23 mouse cellular contexts compared by ENCODE assay signal in the genomic region with DNA sequence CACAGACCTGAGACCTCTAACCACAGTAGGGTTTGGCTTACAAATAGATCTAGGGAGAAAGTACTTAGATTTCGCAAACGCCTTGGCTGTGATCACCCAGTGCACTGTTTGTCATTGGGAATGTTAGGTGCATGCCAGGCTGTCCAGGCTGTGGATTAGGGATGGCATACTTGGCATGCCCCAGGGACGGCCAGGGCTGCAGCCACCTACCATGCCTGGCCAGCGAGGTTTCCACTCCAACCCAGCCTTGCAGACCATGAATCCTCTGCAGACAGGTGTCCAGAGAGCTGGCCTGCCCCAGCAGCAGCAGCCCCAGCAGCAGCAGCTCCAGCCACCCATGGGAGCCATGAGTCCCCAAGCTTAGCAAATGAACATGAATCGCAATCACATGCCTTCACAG. TPM values are rescaled to one million over a fixed set of nuclear protein-coding genes. Genes with fewer than 3 reads are reported as not detected.
DNase-seq lines count a peak whose midpoint lies in the region; ATAC-seq and TF ChIP-seq lines count a peak whose summit lies in the region.
"Had no signal": no experiment of that assay in that cellular context is flagged by ENCODE, and none has a peak within 500 bp of the region (broad histone marks: within the 10 kb centered on the region; RNA-seq: fewer than 3 reads in every experiment).

No protein-coding gene starts in this region.

- H3K27ac ChIP-seq in heart, embryonic 10.5 days = no peak overlapping the region
- no peak overlapping the region for H3K27ac ChIP-seq in midbrain, embryonic 16.5 days (ENCODE audit: low read length)
- no peak overlapping the region for H3K27ac ChIP-seq in midbrain, postnatal 0 days (ENCODE audit: low read depth, low read length)
- H3K27ac ChIP-seq in stomach, postnatal 0 days (replicated peaks) = no peak overlapping the region
- H3K27ac ChIP-seq: embryonic facial prominence, embryonic 13.5 days; forebrain, embryonic 12.5 days; hindbrain, embryonic 10.5 days; hindbrain, embryonic 15.5 days; intestine, embryonic 15.5 days; kidney, postnatal 0 days; limb, embryonic 13.5 days; liver, embryonic 12.5 days; neural tube, embryonic 12.5 days had no signal

- no peak overlapping the region for H3K9ac ChIP-seq in midbrain, embryonic 16.5 days (ENCODE audit: low read depth, low read length)
- H3K9ac ChIP-seq in midbrain, postnatal 0 days (replicated peaks; ENCODE audit: low read length, poor library complexity, severe bottlenecking) = no peak overlapping the region
- no peak overlapping the region for H3K9ac ChIP-seq in stomach, postnatal 0 days (ENCODE audit: low read length)
- H3K9ac ChIP-seq: forebrain, embryonic 12.5 days; forebrain, postnatal 0 days; hindbrain, embryonic 15.5 days; intestine, embryonic 15.5 days; limb, embryonic 13.5 days; liver, embryonic 12.5 days; neural tube, embryonic 12.5 days had no signal

- no peaks in the 10 kb centered on the region for H3K9me3 ChIP-seq in heart, embryonic 10.5 days
- no peaks in the 10 kb centered on the region for H3K9me3 ChIP-seq in midbrain, embryonic 16.5 days (replicated peaks; ENCODE audit: control insufficient read depth, low read length, poor library complexity, severe bottlenecking)
- H3K9me3 ChIP-seq in midbrain, postnatal 0 days (ENCODE audit: low read length) = no peaks in the 10 kb centered on the region
- no peaks in the 10 kb centered on the region for H3K9me3 ChIP-seq in stomach, postnatal 0 days (ENCODE audit: control insufficient read depth, low read length)
- H3K9me3 ChIP-seq: embryonic facial prominence, embryonic 13.5 days; forebrain, embryonic 12.5 days; G1E; hindbrain, embryonic 10.5 days; hindbrain, embryonic 15.5 days; intestine, embryonic 15.5 days; limb, embryonic 13.5 days; liver, embryonic 12.5 days; neural tube, embryonic 12.5 days had no signal

- peaks cover 55% of the 10 kb centered on the region for H3K27me3 ChIP-seq in heart, embryonic 10.5 days (ENCODE audit: insufficient read depth, poor library complexity, severe bottlenecking)
- peaks cover 31% of the 10 kb centered on the region for H3K27me3 ChIP-seq in midbrain, embryonic 16.5 days (ENCODE audit: control insufficient read depth, insufficient read depth, low read depth, low read length)
- H3K27me3 ChIP-seq in midbrain, postnatal 0 days (ENCODE audit: insufficient read depth, low read length) = peaks cover 15% of the 10 kb centered on the region
- no peaks in the 10 kb centered on the region for H3K27me3 ChIP-seq in stomach, postnatal 0 days (ENCODE audit: control insufficient read depth, insufficient read depth, low read length)

- DNase-seq in heart, adult 18-20 months = peak; percentile 19 to 28
- DNase-seq in heart, embryonic 10.5 days (ENCODE audit: low spot score) = no peak
- DNase-seq in midbrain, postnatal 0 days (ENCODE audit: low spot score) = no peak
- peak; percentile 43 for DNase-seq in fat pad, adult 2 months (ENCODE audit: extremely low read depth, low read depth, low spot score)
- DNase-seq in stomach, postnatal 0 days (ENCODE audit: low spot score) = no peak
- no peak for DNase-seq in thymus, postnatal 10 days (ENCODE audit: low spot score in 2 of 2)
- DNase-seq: gastrocnemius, postnatal 14 days; thymus, postnatal 14 days had no signal

- no peak for TF ChIP-seq EP300 in stomach, postnatal 0 days (optimal IDR thresholded peaks at IDR 0.05)

- no peak overlapping the region for H3K4me2 ChIP-seq in midbrain, embryonic 16.5 days (ENCODE audit: low read length)
- H3K4me2 ChIP-seq in midbrain, postnatal 0 days (ENCODE audit: low read depth, low read length, poor library complexity, severe bottlenecking) = no peak overlapping the region
- no peak overlapping the region for H3K4me2 ChIP-seq in stomach, postnatal 0 days (replicated peaks; ENCODE audit: low read depth)
- H3K4me2 ChIP-seq: forebrain, embryonic 12.5 days; intestine, embryonic 15.5 days; limb, embryonic 13.5 days; liver, embryonic 12.5 days; neural tube, embryonic 12.5 days had no signal

- 66% methylated on average over 5 of the region's 5 CpGs for WGBS in heart, embryonic 10.5 days
- WGBS in midbrain, embryonic 16.5 days = 76% methylated on average over 5 of the region's 5 CpGs
- WGBS in midbrain, postnatal 0 days = 82% methylated on average over 5 of the region's 5 CpGs
- 75% methylated on average over 5 of the region's 5 CpGs for WGBS in stomach, postnatal 0 days

- no peak for TF ChIP-seq CTCF in midbrain, postnatal 0 days (IDR thresholded peaks at IDR 0.05)
- TF ChIP-seq CTCF in stomach, postnatal 0 days (IDR thresholded peaks at IDR 0.05; ENCODE audit: low read depth) = no peak

- no peaks in the 10 kb centered on the region for H3K36me3 ChIP-seq in heart, embryonic 10.5 days
- no peaks in the 10 kb centered on the region for H3K36me3 ChIP-seq in midbrain, embryonic 16.5 days (ENCODE audit: control insufficient read depth, insufficient read depth, low read length)
- no peaks in the 10 kb centered on the region for H3K36me3 ChIP-seq in midbrain, postnatal 0 days (ENCODE audit: insufficient read depth, low read length)
- no peaks in the 10 kb centered on the region for H3K36me3 ChIP-seq in stomach, postnatal 0 days (ENCODE audit: control insufficient read depth, insufficient read depth, low read length)
- H3K36me3 ChIP-seq: embryonic facial prominence, embryonic 13.5 days; forebrain, embryonic 12.5 days; G1E; hindbrain, embryonic 10.5 days; hindbrain, embryonic 15.5 days; limb, embryonic 13.5 days; liver, embryonic 12.5 days; neural tube, embryonic 12.5 days had no signal

- no peak overlapping the region for H3K4me3 ChIP-seq in heart, embryonic 10.5 days
- H3K4me3 ChIP-seq in midbrain, embryonic 16.5 days (ENCODE audit: low read depth, low read length) = no peak overlapping the region
- no peak overlapping the region for H3K4me3 ChIP-seq in midbrain, postnatal 0 days (ENCODE audit: low read depth, low read length)
- H3K4me3 ChIP-seq in stomach, postnatal 0 days (ENCODE audit: low read depth, low read length) = no peak overlapping the region
- H3K4me3 ChIP-seq: embryonic facial prominence, embryonic 13.5 days; forebrain, embryonic 12.5 days; hindbrain, embryonic 10.5 days; hindbrain, embryonic 15.5 days; intestine, embryonic 15.5 days; limb, embryonic 13.5 days; liver, embryonic 12.5 days; neural tube, embryonic 12.5 days had no signal

- peak; percentile 36; the same call in 1 of the 2 replicates for ATAC-seq in midbrain, embryonic 16.5 days
- no peak for ATAC-seq in midbrain, postnatal 0 days (ENCODE audit: low FRiP score)
- no peak for ATAC-seq in stomach, postnatal 0 days (ENCODE audit: low FRiP score, low TSS enrichment)
- ATAC-seq: forebrain, postnatal 0 days; intestine, embryonic 15.5 days; liver, embryonic 12.5 days; lung, postnatal 0 days had no signal

- H3K4me1 ChIP-seq in heart, embryonic 10.5 days = 0 out of 2 replicates have a peak, but pooled peaks cover 6% of the 10 kb centered on the region
- no peaks in the 10 kb centered on the region; the same call in 1 of the 2 replicates for H3K4me1 ChIP-seq in midbrain, embryonic 16.5 days (ENCODE audit: control insufficient read depth, insufficient read depth, low read length)
- H3K4me1 ChIP-seq in midbrain, postnatal 0 days (ENCODE audit: insufficient read depth, low read length) = 0 out of 2 replicates have a peak, but pooled peaks cover 2% of the 10 kb centered on the region
- no peaks in the 10 kb centered on the region for H3K4me1 ChIP-seq in stomach, postnatal 0 days (replicated peaks; ENCODE audit: control insufficient read depth, insufficient read depth)
- H3K4me1 ChIP-seq: intestine, embryonic 15.5 days; limb, embryonic 13.5 days; liver, embryonic 12.5 days; neural tube, embryonic 12.5 days had no signal

RNA-seq across cellular contexts. Expression of a gene that starts 25.4 kb away (rescaled TPM):
- 10 to 100 TPM; 86.9 to 95.7 TPM for total RNA-seq in heart, adult 18-20 months (2021)
- polyA plus RNA-seq in heart, embryonic 10.5 days (2016; fragmentation: Nextera tagmentation; extraction: Ambion mirVana) = 0.68 and 2.4 TPM in 2 replicates
- polyA plus RNA-seq in midbrain, embryonic 16.5 days (2015; fragmentation: Nextera tagmentation; extraction: Ambion mirVana) = 2.9 and 3.3 TPM in 2 replicates
- total RNA-seq in midbrain, postnatal 0 days (2014; rRNA removed) = 8.8 and 11.0 TPM in 2 replicates
- 6.9 and 7.9 TPM in 2 replicates for polyA plus RNA-seq in midbrain, postnatal 0 days (2015; fragmentation: Nextera tagmentation; extraction: Ambion mirVana)
- polyA plus RNA-seq in stomach, postnatal 0 days (2015; fragmentation: Nextera tagmentation; extraction: Ambion mirVana) = 28.1 and 28.4 TPM in 2 replicates
- total RNA-seq: common myeloid progenitor, adult 5-6 weeks; G1E had no signal
- polyA plus RNA-seq: G1E had no signal

RNA-seq across cellular contexts. Expression of a gene that starts 54.8 kb away (rescaled TPM):
- 1 to 10 TPM; 2.4 to 2.6 TPM for total RNA-seq in heart, adult 18-20 months (2021)
- polyA plus RNA-seq in heart, embryonic 10.5 days (2016; fragmentation: Nextera tagmentation; extraction: Ambion mirVana) = 0.02 and 0.24 TPM in 2 replicates
- polyA plus RNA-seq in midbrain, embryonic 16.5 days (2015; fragmentation: Nextera tagmentation; extraction: Ambion mirVana) = 5.5 and 6.4 TPM in 2 replicates
- total RNA-seq in midbrain, postnatal 0 days (2014; rRNA removed) = 17.2 and 25.4 TPM in 2 replicates
- 6.2 and 6.6 TPM in 2 replicates for polyA plus RNA-seq in midbrain, postnatal 0 days (2015; fragmentation: Nextera tagmentation; extraction: Ambion mirVana)
- 0.06 and 0.10 TPM in 2 replicates for polyA plus RNA-seq in stomach, postnatal 0 days (2015; fragmentation: Nextera tagmentation; extraction: Ambion mirVana)
- polyA plus RNA-seq: G1E; heart, embryonic 14.5 days had no signal

Comparison
In these comparisons a context has a peak if more than half of its experiments do, and no peak if none do; other contexts are left out.
1. DNase-seq: peak in heart, adult 18-20 months (2 of 2) and fat pad, adult 2 months (single experiment); none in heart, embryonic 10.5 days (single experiment), midbrain, postnatal 0 days (single experiment), stomach, postnatal 0 days (single experiment) and thymus, postnatal 10 days (0 of 2).